Mouse (Mus musculus) olfactory bulb, adult 2 months (tissue): ENCODE measurements around the gene Ppig.

Experiments
- CTCF ChIP-seq: fragments of 200-500 bp; IDR thresholded peaks from 2 replicates; pipeline ENCODE4 v1.5.1; 2012; ENCODE audit warnings: low read depth, mild to moderate bottlenecking, low read length, moderate library complexity; ENCODE audit not compliant: insufficient read depth
- POLR2A ChIP-seq: fragments of 200-500 bp; IDR thresholded peaks from 2 replicates; pipeline ENCODE4 v1.6.1; 2012; ENCODE audit warnings: mild to moderate bottlenecking, low read depth, low read length, moderate library complexity; ENCODE audit not compliant: insufficient read depth

GRCm38 (mm10) chr2:69802911-69803312 is 80.6 kb downstream of the Ppig start:
- peak; percentile 43; the same call in 1 of the 2 replicates for TF ChIP-seq CTCF
- TF ChIP-seq POLR2A = no peak
